Mouse (Mus musculus): Measurements from ENCODE around the gene Gm10073.

- TF ChIP-seq CTCF (IDR thresholded peaks at IDR 0.05; ENCODE audit: low read depth), result no peak
- no peak for TF ChIP-seq EP300 (IDR thresholded peaks at IDR 0.05; ENCODE audit: low read depth)
Observed at GRCm38 (mm10) chr8:106592458-106592857, 19.2 kb upstream of the Gm10073 start.
